Mouse (Mus musculus): ENCODE data around the gene P2ry14. TPM values are rescaled to one million over a fixed set of nuclear protein-coding genes. Genes with fewer than 3 reads are reported as not detected.
"Not testable (repeated sequence)": the region's sequence is repeated elsewhere in the genome, so short reads cannot be mapped to it uniquely, and the experiment has no call there.

The P2ry14 gene
- polyA plus RNA-seq, 1 experiment from 2014 or later = 5.0 TPM

DNA sequence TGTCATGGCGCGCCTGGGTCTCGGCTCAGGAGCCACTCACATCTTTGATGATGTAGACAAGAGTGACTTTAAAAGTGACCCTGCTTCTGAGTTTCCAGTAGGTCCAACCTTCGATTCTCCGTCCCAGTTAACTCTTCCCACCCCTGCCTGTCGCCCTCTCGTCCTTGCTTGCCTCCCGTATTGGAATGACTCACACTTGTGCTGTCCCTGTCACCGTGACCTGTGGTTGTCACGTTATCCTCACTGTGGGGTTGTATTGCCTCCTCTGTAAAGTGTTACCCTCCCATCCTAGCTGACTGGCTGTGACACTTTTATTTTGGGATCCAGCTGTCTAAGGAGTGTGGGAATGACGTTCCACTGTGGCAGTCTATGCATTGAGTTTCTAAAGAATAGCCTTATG is 60.7 kb downstream of the P2ry14 start:
- Histone ChIP-seq H3K27ac (ENCODE audit: low read length) (no peak overlapping the region), H3K4me3 (ENCODE audit: low read length) (no peak overlapping the region), H3K4me2 (replicated peaks; ENCODE audit: low read depth, low read length) (0 out of 2 replicates have a peak overlapping the region, but pooled peaks have one; percentile 2), H3K9ac (replicated peaks; ENCODE audit: low read length) (no peak overlapping the region), H3K4me1 (ENCODE audit: insufficient read depth, low read length) (no peaks in the 10 kb centered on the region), H3K9me3 (ENCODE audit: low read length) (no peaks in the 10 kb centered on the region), H3K36me3 (ENCODE audit: insufficient read depth, low read length) (no peaks in the 10 kb centered on the region), H3K27me3 (ENCODE audit: insufficient read depth, low read length) (no peaks in the 10 kb centered on the region)
- no peak for ATAC-seq (ENCODE audit: low FRiP score, low TSS enrichment)
- 52% methylated on average over 11 of the region's 11 CpGs for WGBS

DNA sequence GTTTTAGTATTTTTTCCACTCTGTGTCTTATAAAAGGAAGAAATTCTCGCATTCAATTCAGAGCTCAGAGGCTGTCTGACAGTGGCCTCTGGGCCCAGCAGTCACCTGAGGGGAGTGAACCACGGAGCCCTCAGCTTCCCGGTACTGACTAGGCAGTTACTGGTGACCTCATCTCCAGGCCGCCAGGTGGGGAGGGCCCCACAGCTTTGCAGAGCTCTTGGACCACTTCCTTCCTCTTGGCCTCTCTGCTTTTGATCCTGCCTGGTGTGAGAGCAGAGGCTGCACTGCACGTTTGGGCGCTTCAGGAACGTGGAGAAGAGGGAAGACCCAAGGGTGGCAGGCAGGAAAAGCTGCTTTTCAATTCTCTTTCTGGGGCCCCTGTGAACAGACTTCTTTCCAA is 72.5 kb downstream of the P2ry14 start:
- Histone ChIP-seq H3K4me1 (ENCODE audit: insufficient read depth, low read length) (peaks cover 20% of the 10 kb centered on the region), H3K36me3 (ENCODE audit: insufficient read depth, low read length) (no peaks in the 10 kb centered on the region), H3K4me3 (ENCODE audit: low read length) (no peak overlapping the region), H3K27ac (ENCODE audit: low read length) (no peak overlapping the region), H3K9ac (replicated peaks; ENCODE audit: low read length) (no peak overlapping the region), H3K4me2 (replicated peaks; ENCODE audit: low read depth, low read length) (no peak overlapping the region), H3K27me3 (ENCODE audit: insufficient read depth, low read length) (no peaks in the 10 kb centered on the region), H3K9me3 (ENCODE audit: low read length) (no peaks in the 10 kb centered on the region)
- ATAC-seq (ENCODE audit: low FRiP score, low TSS enrichment) = peak; percentile 74; the same call in 1 of the 2 replicates
- WGBS = 11% methylated on average over 7 of the region's 7 CpGs

DNA sequence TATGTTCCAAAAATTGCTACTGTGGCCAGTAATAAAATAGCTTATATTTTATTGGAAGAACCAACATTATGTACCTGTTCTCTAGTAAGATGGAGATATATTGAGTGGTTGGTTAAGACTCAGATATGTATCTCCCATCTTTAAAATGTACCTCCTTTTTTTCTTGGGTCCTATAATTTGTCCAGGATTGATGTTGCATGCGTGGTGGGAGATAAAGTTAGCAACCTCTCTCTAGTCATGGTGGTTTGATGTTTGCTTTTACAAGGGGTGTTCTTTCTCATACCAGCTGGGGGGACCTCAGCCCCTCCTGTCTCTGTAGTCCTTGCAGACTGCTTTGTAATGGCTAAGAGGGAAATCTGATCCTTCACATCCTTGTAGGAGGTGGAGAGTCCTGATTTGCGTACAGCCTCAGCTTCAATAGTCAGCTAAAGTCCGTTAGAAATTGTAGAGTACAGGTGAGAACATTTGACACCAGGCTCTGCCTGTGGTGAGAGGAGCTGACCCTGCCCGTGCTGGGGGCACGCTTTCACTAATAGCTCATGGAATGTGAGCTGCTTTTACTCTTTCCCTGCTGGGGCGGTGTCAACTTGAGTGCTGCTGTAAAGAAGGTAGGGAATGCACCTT is 73.0 kb downstream of the P2ry14 start:
- ATAC-seq (ENCODE audit: low FRiP score, low TSS enrichment) = peak; percentile 76; the same call in 1 of the 2 replicates
- H3K27ac ChIP-seq (ENCODE audit: low read length) = no peak overlapping the region
- 20% methylated on average over 6 of the region's 6 CpGs for WGBS

DNA sequence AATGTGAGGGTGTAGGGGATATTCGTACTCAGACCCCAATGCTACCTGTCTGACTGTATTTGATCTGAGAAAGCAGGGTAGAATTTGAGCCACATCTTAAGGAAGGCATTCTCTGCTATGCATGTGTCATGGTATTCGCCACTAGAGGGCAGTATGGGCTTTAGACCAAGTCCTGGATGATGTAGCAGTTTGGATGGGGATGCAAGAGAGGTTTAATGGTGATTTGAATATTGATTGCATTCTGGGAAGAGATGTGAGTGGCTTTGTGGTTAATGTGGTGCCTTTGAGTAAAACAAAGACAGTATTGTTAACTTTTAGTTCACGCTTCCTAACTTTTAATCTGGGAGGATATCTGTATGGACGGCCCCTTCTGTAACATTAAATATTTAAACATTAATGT is 74.1 kb downstream of the P2ry14 start:
- H3K27me3 ChIP-seq (ENCODE audit: insufficient read depth, low read length) = no peaks in the 10 kb centered on the region
- H3K9me3 ChIP-seq (ENCODE audit: low read length) = no peaks in the 10 kb centered on the region
- H3K9ac ChIP-seq (replicated peaks; ENCODE audit: low read length) = no peak overlapping the region
- H3K4me2 ChIP-seq (replicated peaks; ENCODE audit: low read depth, low read length) = no peak overlapping the region
- no peaks in the 10 kb centered on the region for H3K36me3 ChIP-seq (ENCODE audit: insufficient read depth, low read length)
- peaks cover 20% of the 10 kb centered on the region for H3K4me1 ChIP-seq (ENCODE audit: insufficient read depth, low read length)
- ATAC-seq (ENCODE audit: low FRiP score, low TSS enrichment) = no peak; the same call in 1 of the 2 replicates
- H3K4me3 ChIP-seq (ENCODE audit: low read length) = no peak overlapping the region
- H3K27ac ChIP-seq (ENCODE audit: low read length) = no peak overlapping the region
- 40% methylated on average over 4 of the region's 4 CpGs for WGBS

More for the DNA sequence above, 73.0 kb downstream of the P2ry14 start:
- no peaks in the 10 kb centered on the region for H3K36me3 ChIP-seq (ENCODE audit: insufficient read depth, low read length)
- no peaks in the 10 kb centered on the region for H3K27me3 ChIP-seq (ENCODE audit: insufficient read depth, low read length)
- no peak overlapping the region for H3K9ac ChIP-seq (replicated peaks; ENCODE audit: low read length)
- H3K4me3 ChIP-seq (ENCODE audit: low read length) = no peak overlapping the region
- peaks cover 20% of the 10 kb centered on the region for H3K4me1 ChIP-seq (ENCODE audit: insufficient read depth, low read length)
- H3K4me2 ChIP-seq (replicated peaks; ENCODE audit: low read depth, low read length) = no peak overlapping the region
- no peaks in the 10 kb centered on the region for H3K9me3 ChIP-seq (ENCODE audit: low read length)

DNA sequence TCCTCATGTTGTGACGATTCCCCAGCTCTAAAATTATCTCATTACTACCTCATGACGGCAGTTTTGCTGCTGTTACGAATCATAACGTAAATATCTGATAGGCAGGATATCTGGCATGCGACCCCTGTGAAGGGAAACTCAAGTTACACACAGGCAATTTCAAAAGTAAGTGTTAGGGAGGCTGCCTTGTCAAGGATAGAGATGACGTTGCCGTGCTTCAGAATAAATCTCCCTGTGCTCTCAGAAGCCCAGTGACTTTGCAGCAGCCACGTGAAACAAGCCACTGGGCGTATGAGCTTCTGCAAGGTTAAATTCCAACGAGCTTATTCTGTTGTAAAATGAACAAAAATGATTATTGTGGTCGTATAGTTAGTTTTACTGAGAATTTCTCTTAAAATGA is 74.8 kb downstream of the P2ry14 start:
- no peak for ATAC-seq (ENCODE audit: low FRiP score, low TSS enrichment)
- no peak overlapping the region for H3K27ac ChIP-seq (ENCODE audit: low read length)
- peaks cover 20% of the 10 kb centered on the region for H3K4me1 ChIP-seq (ENCODE audit: insufficient read depth, low read length)
- no peaks in the 10 kb centered on the region for H3K9me3 ChIP-seq (ENCODE audit: low read length)
- no peaks in the 10 kb centered on the region for H3K36me3 ChIP-seq (ENCODE audit: insufficient read depth, low read length)
- no peak overlapping the region for H3K9ac ChIP-seq (replicated peaks; ENCODE audit: low read length)
- WGBS = 53% methylated on average over 11 of the region's 11 CpGs
- no peak overlapping the region for H3K4me2 ChIP-seq (replicated peaks; ENCODE audit: low read depth, low read length)
- H3K27me3 ChIP-seq (ENCODE audit: insufficient read depth, low read length) = no peaks in the 10 kb centered on the region
- H3K4me3 ChIP-seq (ENCODE audit: low read length) = no peak overlapping the region

DNA sequence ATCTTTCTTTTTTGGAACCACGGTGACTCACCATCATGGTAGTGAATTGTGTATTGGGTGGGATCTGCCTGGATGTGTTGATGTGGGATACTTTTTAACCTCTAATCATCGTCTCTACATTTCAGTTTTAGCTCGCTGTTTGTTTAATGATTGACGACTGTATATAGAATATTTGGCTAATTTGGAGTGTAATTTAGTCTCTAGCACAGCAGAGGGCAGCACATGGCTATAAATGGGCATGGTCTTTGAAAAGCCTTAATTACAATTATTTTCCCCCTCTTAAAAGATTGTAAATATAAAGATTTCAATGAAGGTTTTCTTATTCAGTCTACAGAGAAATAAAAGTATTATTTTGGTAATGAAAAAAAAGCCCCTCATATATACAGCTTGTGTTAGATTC is 76.1 kb downstream of the P2ry14 start:
- H3K4me2 ChIP-seq (replicated peaks; ENCODE audit: low read depth, low read length) = no peak overlapping the region
- no peak overlapping the region for H3K27ac ChIP-seq (ENCODE audit: low read length)
- no peaks in the 10 kb centered on the region for H3K9me3 ChIP-seq (ENCODE audit: low read length)
- 45% methylated on average over 4 of the region's 4 CpGs for WGBS
- no peak for ATAC-seq (ENCODE audit: low FRiP score, low TSS enrichment)
- H3K4me1 ChIP-seq (ENCODE audit: insufficient read depth, low read length) = peaks cover 20% of the 10 kb centered on the region
- no peak overlapping the region for H3K9ac ChIP-seq (replicated peaks; ENCODE audit: low read length)
- H3K36me3 ChIP-seq (ENCODE audit: insufficient read depth, low read length) = no peaks in the 10 kb centered on the region
- no peak overlapping the region for H3K4me3 ChIP-seq (ENCODE audit: low read length)
- no peaks in the 10 kb centered on the region for H3K27me3 ChIP-seq (ENCODE audit: insufficient read depth, low read length)

DNA sequence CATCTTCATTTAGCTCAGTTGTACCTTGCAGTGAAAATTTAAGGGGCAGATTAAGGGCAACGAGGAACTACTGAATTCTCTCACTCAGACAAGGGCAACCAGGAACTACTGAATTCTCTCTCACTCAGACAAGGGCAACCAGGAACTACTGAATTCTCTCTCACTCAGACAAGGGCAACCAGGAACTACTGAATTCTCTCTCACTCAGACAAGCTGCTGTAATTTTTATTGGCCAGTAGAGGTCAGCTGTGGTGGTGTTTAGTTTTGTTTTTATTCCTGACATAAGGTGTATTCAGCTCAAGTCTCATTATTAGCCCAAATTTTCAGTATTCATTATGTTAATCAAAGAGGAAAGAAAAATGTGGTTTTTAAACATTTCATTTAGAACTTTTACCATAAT is 84.3 kb downstream of the P2ry14 start:
- H3K9ac ChIP-seq (replicated peaks; ENCODE audit: low read length); H3K9me3 ChIP-seq (ENCODE audit: low read length); H3K4me1 ChIP-seq (ENCODE audit: insufficient read depth, low read length); H3K27ac ChIP-seq (ENCODE audit: low read length); H3K36me3 ChIP-seq (ENCODE audit: insufficient read depth, low read length); H3K4me3 ChIP-seq (ENCODE audit: low read length); H3K27me3 ChIP-seq (ENCODE audit: insufficient read depth, low read length); H3K4me2 ChIP-seq (replicated peaks; ENCODE audit: low read depth, low read length); ATAC-seq (ENCODE audit: low FRiP score, low TSS enrichment): not testable (repeated sequence)
- WGBS = 86% methylated on average over 1 of the region's 1 CpGs

DNA sequence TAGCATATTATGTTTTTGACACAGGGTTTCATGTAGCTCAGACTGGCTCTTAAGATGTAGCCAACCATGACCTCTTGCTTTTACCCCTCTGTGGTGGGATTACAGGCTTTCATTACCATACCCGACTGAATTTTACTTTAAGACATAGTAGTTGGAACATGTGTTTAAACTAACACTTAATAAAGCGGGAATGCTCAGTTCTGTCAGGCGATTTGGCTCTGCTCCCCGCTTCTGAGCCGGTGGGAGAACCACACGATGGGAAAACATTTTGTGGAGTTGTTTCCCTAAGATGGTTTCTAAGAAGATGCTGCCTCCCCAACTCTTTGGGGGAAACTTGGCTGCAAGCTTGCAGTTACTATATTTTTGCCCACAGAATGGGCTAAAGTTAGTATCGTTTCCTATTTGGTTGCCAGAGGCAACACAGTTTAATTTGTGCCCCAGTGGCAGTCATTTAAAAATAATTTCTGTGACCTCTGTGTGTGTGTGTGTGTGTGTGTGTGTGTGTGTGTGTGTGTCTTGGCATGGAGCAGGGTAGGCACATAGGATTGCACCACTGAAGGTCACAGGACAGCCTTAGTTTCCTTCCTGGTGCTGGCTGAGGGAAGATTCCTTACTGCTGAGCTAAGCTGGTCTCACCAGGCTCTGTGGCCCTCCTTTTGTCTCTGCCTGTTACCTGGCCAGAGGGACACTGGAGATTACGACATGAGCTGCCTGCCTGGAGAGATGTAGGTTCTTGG is 86.7 kb downstream of the P2ry14 start:
- Histone ChIP-seq H3K9me3 (ENCODE audit: low read length) (no peaks in the 10 kb centered on the region), H3K27ac (ENCODE audit: low read length) (no peak overlapping the region), H3K4me3 (ENCODE audit: low read length) (no peak overlapping the region), H3K9ac (replicated peaks; ENCODE audit: low read length) (no peak overlapping the region), H3K27me3 (ENCODE audit: insufficient read depth, low read length) (no peaks in the 10 kb centered on the region), H3K4me1 (ENCODE audit: insufficient read depth, low read length) (peaks cover 6% of the 10 kb centered on the region; the same call in 1 of the 2 replicates), H3K36me3 (ENCODE audit: insufficient read depth, low read length) (no peaks in the 10 kb centered on the region), H3K4me2 (replicated peaks; ENCODE audit: low read depth, low read length) (no peak overlapping the region)
- 52% methylated on average over 8 of the region's 8 CpGs for WGBS
- no peak; the same call in 1 of the 2 replicates for ATAC-seq (ENCODE audit: low FRiP score, low TSS enrichment)

DNA sequence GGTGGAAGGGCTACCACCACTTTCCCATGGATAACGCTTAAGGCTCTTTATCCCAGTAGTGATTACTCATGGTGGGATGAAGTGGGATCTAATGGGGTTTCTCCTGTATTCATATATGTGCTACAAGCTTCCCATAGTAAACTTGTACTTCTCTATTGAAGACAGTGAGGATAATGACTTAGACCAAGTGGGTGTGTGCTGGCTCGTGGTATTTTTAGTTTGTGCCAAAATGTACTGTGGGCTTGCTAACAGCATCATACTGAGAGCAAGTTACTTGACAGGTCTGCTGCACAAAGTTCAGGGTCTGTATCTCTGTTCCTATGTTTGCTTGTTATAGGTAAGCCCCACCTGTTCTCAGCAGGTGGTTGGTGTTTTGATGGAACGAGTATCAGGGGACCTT is 87.5 kb downstream of the P2ry14 start:
- Histone ChIP-seq H3K9me3 (ENCODE audit: low read length) (no peaks in the 10 kb centered on the region), H3K4me2 (replicated peaks; ENCODE audit: low read depth, low read length) (no peak overlapping the region), H3K27ac (ENCODE audit: low read length) (no peak overlapping the region), H3K27me3 (ENCODE audit: insufficient read depth, low read length) (no peaks in the 10 kb centered on the region), H3K9ac (replicated peaks; ENCODE audit: low read length) (no peak overlapping the region), H3K4me3 (ENCODE audit: low read length) (no peak overlapping the region), H3K36me3 (ENCODE audit: insufficient read depth, low read length) (no peaks in the 10 kb centered on the region), H3K4me1 (ENCODE audit: insufficient read depth, low read length) (peaks cover 6% of the 10 kb centered on the region; the same call in 1 of the 2 replicates)
- ATAC-seq (ENCODE audit: low FRiP score, low TSS enrichment) = no peak
- 75% methylated on average over 3 of the region's 3 CpGs for WGBS
